Mouse (Mus musculus): ENCODE measurements at regions not wholly inside any gene's neighbourhood (a gene's known extent, or its start where the extent isn't known, plus 50 kb on each side); places are given as distances from the start of the nearest gene placed in this dataset.

DNA sequence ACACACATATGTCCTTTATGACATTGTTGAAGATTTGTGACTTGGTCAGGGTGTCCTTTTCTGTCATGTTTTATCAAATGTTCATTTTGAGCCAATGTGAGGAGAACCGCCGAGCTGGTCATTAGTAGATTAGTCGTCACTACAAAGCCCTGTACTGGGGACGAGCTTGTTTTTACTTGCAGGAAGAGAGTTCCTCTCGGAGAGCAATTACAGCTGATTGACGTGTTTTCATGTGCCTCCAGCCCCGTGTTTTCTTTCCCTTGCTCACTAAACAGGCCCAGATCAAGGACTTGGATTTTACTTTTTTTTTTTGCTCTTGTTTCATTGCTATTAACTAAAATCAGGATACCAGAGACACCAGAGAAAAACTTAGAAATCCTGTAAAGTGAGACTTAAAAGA lies 307.1 kb upstream of the Pkn2 start:
- Histone ChIP-seq H3K27ac (replicated peaks) (no peak overlapping the region), H3K4me1 (replicated peaks; ENCODE audit: control insufficient read depth, insufficient read depth) (no peaks in the 10 kb centered on the region), H3K36me3 (ENCODE audit: control insufficient read depth, insufficient read depth, low read length) (no peaks in the 10 kb centered on the region), H3K4me2 (replicated peaks; ENCODE audit: low read depth) (no peak overlapping the region), H3K4me3 (ENCODE audit: low read depth, low read length) (no peak overlapping the region), H3K9me3 (ENCODE audit: control insufficient read depth, low read length) (no peaks in the 10 kb centered on the region), H3K27me3 (ENCODE audit: control insufficient read depth, insufficient read depth, low read length) (no peaks in the 10 kb centered on the region), H3K9ac (ENCODE audit: low read length) (no peak overlapping the region)
- no peak for ATAC-seq (ENCODE audit: low FRiP score, low TSS enrichment)
- WGBS, result 28% methylated on average over 7 of the region's 7 CpGs
- no peak for TF ChIP-seq EP300 (optimal IDR thresholded peaks at IDR 0.05)
- TF ChIP-seq CTCF (IDR thresholded peaks at IDR 0.05; ENCODE audit: low read depth), result no peak
- DNase-seq (ENCODE audit: low spot score), result no peak

DNA sequence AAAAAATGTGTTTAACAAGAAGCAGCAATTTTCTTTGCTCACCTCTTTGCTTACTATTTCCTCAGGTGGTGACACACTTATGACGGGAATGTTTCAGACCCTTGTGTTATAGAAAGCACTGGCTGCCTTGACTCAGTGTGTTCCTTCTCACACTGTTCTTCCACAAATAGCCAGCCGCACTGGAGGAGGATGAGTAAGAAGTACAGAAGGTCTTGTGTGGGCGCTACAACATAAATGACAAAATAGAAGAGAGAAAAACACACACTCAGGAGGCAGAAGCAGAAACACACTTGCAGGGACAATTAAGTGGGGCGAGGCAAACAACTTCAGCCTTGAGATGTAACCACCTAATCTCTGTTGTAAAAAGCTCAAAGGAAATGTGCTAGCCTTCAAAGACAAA lies 292.2 kb upstream of the Pkn2 start:
- Histone ChIP-seq H3K27me3 (ENCODE audit: control insufficient read depth, insufficient read depth, low read length) (no peaks in the 10 kb centered on the region), H3K36me3 (ENCODE audit: control insufficient read depth, insufficient read depth, low read length) (no peaks in the 10 kb centered on the region), H3K9ac (ENCODE audit: low read length) (no peak overlapping the region), H3K4me2 (replicated peaks; ENCODE audit: low read depth) (no peak overlapping the region), H3K4me3 (ENCODE audit: low read depth, low read length) (no peak overlapping the region), H3K9me3 (ENCODE audit: control insufficient read depth, low read length) (no peaks in the 10 kb centered on the region), H3K27ac (replicated peaks) (no peak overlapping the region), H3K4me1 (replicated peaks; ENCODE audit: control insufficient read depth, insufficient read depth) (no peaks in the 10 kb centered on the region)
- 80% methylated on average over 4 of the region's 4 CpGs for WGBS
- ATAC-seq (ENCODE audit: low FRiP score, low TSS enrichment) (no peak), DNase-seq (ENCODE audit: low spot score) (no peak)
- TF ChIP-seq CTCF (IDR thresholded peaks at IDR 0.05; ENCODE audit: low read depth) (no peak), EP300 (optimal IDR thresholded peaks at IDR 0.05) (no peak)

DNA sequence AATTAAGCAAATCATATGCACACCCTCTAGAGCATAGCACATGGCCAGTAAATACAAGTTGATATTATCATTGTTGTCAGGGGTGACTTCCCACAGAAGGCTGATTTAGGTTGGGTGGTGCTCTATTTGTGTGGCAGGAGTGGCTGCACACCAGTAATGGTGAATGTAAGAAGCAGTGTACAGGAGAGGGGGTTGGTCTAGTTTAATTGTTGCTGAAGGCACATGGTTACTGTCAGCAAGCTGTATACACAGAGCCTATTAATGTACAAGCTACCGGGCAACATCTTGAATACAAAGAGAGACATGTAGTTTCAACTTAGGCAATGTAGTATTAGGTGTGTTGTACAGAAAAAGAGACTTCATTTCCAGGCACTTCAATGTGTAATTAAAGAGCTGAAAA lies 280.6 kb upstream of the Pkn2 start:
- Histone ChIP-seq H3K4me3 (ENCODE audit: low read depth, low read length) (no peak overlapping the region), H3K36me3 (ENCODE audit: control insufficient read depth, insufficient read depth, low read length) (no peaks in the 10 kb centered on the region), H3K9ac (ENCODE audit: low read length) (no peak overlapping the region), H3K27ac (replicated peaks) (no peak overlapping the region), H3K4me2 (replicated peaks; ENCODE audit: low read depth) (no peak overlapping the region), H3K9me3 (ENCODE audit: control insufficient read depth, low read length) (no peaks in the 10 kb centered on the region), H3K27me3 (ENCODE audit: control insufficient read depth, insufficient read depth, low read length) (no peaks in the 10 kb centered on the region), H3K4me1 (replicated peaks; ENCODE audit: control insufficient read depth, insufficient read depth) (no peaks in the 10 kb centered on the region)
- no peak for ATAC-seq (ENCODE audit: low FRiP score, low TSS enrichment)
- no peak for DNase-seq (ENCODE audit: low spot score)
- WGBS, result 48% methylated on average over 1 of the region's 1 CpGs
- TF ChIP-seq EP300 (optimal IDR thresholded peaks at IDR 0.05), result no peak
- TF ChIP-seq CTCF (IDR thresholded peaks at IDR 0.05; ENCODE audit: low read depth), result no peak

DNA sequence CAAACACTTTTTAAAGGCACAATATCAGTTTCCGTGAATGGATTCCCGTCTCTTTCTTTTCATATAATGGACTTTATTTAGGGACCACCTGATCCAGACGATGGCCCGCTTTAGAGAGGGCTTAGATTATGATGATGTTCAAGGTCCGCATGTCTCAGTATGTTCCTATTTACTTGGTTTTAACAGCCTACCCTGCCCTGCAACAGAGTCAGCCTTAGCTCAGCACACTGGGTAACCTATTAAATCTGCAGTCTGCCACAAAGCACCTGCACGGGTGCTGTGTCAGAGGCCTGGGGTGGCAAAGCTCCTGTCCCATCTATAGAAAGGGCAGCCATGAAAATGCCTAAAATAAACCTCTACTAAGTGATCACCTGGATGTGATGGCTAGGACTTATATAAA lies 280.2 kb upstream of the Pkn2 start:
- H3K4me3 ChIP-seq (ENCODE audit: low read depth, low read length), result no peak overlapping the region
- H3K36me3 ChIP-seq (ENCODE audit: control insufficient read depth, insufficient read depth, low read length), result no peaks in the 10 kb centered on the region
- H3K27ac ChIP-seq (replicated peaks), result no peak overlapping the region
- 89% methylated on average over 6 of the region's 6 CpGs for WGBS
- no peak overlapping the region for H3K4me2 ChIP-seq (replicated peaks; ENCODE audit: low read depth)
- no peaks in the 10 kb centered on the region for H3K4me1 ChIP-seq (replicated peaks; ENCODE audit: control insufficient read depth, insufficient read depth)
- no peak overlapping the region for H3K9ac ChIP-seq (ENCODE audit: low read length)
- ATAC-seq (ENCODE audit: low FRiP score, low TSS enrichment) (no peak), DNase-seq (ENCODE audit: low spot score) (no peak)
- TF ChIP-seq EP300 (optimal IDR thresholded peaks at IDR 0.05) (no peak), CTCF (IDR thresholded peaks at IDR 0.05; ENCODE audit: low read depth) (no peak)
- H3K27me3 ChIP-seq (ENCODE audit: control insufficient read depth, insufficient read depth, low read length), result no peaks in the 10 kb centered on the region
- no peaks in the 10 kb centered on the region for H3K9me3 ChIP-seq (ENCODE audit: control insufficient read depth, low read length)

DNA sequence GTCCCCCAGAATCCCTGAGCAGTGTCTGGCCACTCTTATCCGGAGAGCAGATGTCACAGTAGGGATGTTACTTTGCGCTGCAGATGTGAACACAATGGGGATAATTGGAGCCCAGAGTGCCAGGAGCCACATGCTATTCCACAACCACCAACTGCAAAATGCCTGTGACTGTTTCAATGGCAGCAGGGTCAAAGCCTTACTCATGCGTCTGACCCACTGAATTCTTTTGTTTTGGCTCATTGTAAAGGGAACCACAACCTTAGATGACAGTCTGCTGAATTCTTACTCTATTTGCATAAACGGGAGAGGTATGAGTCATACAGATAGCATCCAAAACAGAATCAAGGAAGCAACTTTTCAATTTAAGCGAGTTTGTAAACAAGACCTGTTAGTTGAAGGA lies 276.8 kb upstream of the Pkn2 start:
- Histone ChIP-seq H3K9me3 (ENCODE audit: control insufficient read depth, low read length) (no peaks in the 10 kb centered on the region), H3K4me2 (replicated peaks; ENCODE audit: low read depth) (no peak overlapping the region), H3K4me3 (ENCODE audit: low read depth, low read length) (no peak overlapping the region), H3K27me3 (ENCODE audit: control insufficient read depth, insufficient read depth, low read length) (no peaks in the 10 kb centered on the region), H3K4me1 (replicated peaks; ENCODE audit: control insufficient read depth, insufficient read depth) (no peaks in the 10 kb centered on the region), H3K36me3 (ENCODE audit: control insufficient read depth, insufficient read depth, low read length) (no peaks in the 10 kb centered on the region), H3K27ac (replicated peaks) (no peak overlapping the region), H3K9ac (ENCODE audit: low read length) (no peak overlapping the region)
- TF ChIP-seq EP300 (optimal IDR thresholded peaks at IDR 0.05) (no peak), CTCF (IDR thresholded peaks at IDR 0.05; ENCODE audit: low read depth) (no peak)
- DNase-seq (ENCODE audit: low spot score), result no peak
- ATAC-seq (ENCODE audit: low FRiP score, low TSS enrichment), result no peak
- WGBS, result 49% methylated on average over 5 of the region's 5 CpGs

DNA sequence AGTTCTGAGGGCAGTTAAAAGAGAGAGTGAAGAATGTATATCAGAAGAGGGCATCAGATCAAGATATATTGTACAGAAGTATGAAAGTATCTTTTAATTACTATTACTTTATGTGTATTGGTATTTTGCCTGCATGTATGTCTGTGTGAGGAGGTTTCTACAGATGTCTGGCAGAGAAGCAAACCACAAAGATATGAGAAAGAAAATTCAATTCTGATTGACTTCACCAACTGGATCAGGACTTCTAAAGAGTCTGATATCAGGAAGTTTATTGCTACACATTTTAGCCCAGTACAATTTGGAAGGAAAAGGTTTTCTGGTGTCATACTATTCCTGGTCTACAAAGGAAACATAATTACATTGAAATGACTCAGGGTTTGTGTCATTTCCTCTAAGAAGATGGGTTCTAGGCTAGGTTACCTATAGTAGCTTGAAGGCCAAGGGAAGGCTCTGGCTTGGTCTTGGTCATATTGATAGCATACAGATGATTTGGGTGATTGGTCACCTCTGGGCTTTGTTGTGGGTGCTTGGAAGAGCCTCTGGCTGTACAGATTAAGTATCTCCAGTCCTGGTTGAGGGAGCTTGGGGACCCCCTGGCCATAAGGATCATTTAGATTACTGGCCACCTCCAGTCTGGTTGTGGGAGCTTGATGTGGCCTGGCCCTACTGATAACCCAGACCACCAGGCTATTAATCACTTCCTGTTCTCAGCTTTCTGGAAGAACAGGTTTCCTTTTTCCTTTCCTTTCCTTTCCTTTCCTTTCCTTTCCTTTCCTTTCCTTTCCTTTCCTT lies 275.1 kb upstream of the Pkn2 start:
- Histone ChIP-seq H3K9ac (ENCODE audit: low read length) (no peak overlapping the region), H3K4me1 (replicated peaks; ENCODE audit: control insufficient read depth, insufficient read depth) (no peaks in the 10 kb centered on the region), H3K9me3 (ENCODE audit: control insufficient read depth, low read length) (no peaks in the 10 kb centered on the region), H3K27me3 (ENCODE audit: control insufficient read depth, insufficient read depth, low read length) (no peaks in the 10 kb centered on the region), H3K27ac (replicated peaks) (no peak overlapping the region), H3K4me3 (ENCODE audit: low read depth, low read length) (no peak overlapping the region), H3K4me2 (replicated peaks; ENCODE audit: low read depth) (no peak overlapping the region), H3K36me3 (ENCODE audit: control insufficient read depth, insufficient read depth, low read length) (no peaks in the 10 kb centered on the region)
- ATAC-seq (ENCODE audit: low FRiP score, low TSS enrichment), result no peak
- no peak for DNase-seq (ENCODE audit: low spot score)
- TF ChIP-seq CTCF (IDR thresholded peaks at IDR 0.05; ENCODE audit: low read depth) (no peak), EP300 (optimal IDR thresholded peaks at IDR 0.05) (no peak)
